Mouse (Mus musculus): ENCODE measurements around the gene Rhoa. TPM values are rescaled to one million over a fixed set of nuclear protein-coding genes. Genes with fewer than 3 reads are reported as not detected.
"Not testable (repeated sequence)": the region's sequence is repeated elsewhere in the genome, so short reads cannot be mapped to it uniquely, and the experiment has no call there.

Gene Rhoa
- total RNA-seq, 2 experiments from 2014 or later: 209 to 216 TPM

- intact Hi-C loops (cut with DNase I): loop anchor here (5.0 kb wide), 2 partner anchors 78 to 183 kb away; no protein-coding TSS in a partner anchor
- DNase-seq (ENCODE audit: extremely low spot score in 1 of 2, low spot score in 2 of 2): peak in 1 of 2 experiments; percentile 86
Measured at GRCm38 (mm10) chr9:108280071-108280828, 25.7 kb upstream of the Rhoa start.

GRCm38 (mm10) chr9:108284410-108284809 lies 21.5 kb upstream of the Rhoa start:
- intact Hi-C loops (cut with DNase I): loop anchor here (5.0 kb wide), 2 partner anchors 82 to 187 kb away; no protein-coding TSS in a partner anchor

GRCm38 (mm10) chr9:108287526-108288238 lies 18.2 kb upstream of the Rhoa start:
- DNase-seq (ENCODE audit: extremely low spot score in 1 of 2, low spot score in 2 of 2); intact Hi-C loops (cut with DNase I): not testable (repeated sequence)

More at GRCm38 (mm10) chr9:108284410-108284809, 21.5 kb upstream of the Rhoa start:
- peak in 1 of 2 experiments; percentile 73 for DNase-seq (ENCODE audit: extremely low spot score in 1 of 2, low spot score in 2 of 2)

- DNase-seq (ENCODE audit: extremely low spot score in 1 of 2, low spot score in 2 of 2): no peak
- intact Hi-C loops (cut with DNase I): no loop called here
Measured at GRCm38 (mm10) chr9:108289347-108289746, 16.6 kb upstream of the Rhoa start.

- intact Hi-C loops (cut with DNase I): no loop called here
- DNase-seq (ENCODE audit: extremely low spot score in 1 of 2, low spot score in 2 of 2): peak; percentile 93 to 97
Measured at GRCm38 (mm10) chr9:108290016-108290750, 15.7 kb upstream of the Rhoa start, which contains the start of gene Nicn1. Gene Nicn1 (plus strand): TSS chr9:108290429.

- no peak for DNase-seq (ENCODE audit: extremely low spot score in 1 of 2, low spot score in 2 of 2)
- intact Hi-C loops (cut with DNase I): no loop called here
Measured at GRCm38 (mm10) chr9:108290773-108291172, 15.2 kb upstream of the Rhoa start.

GRCm38 (mm10) chr9:108296453-108297355 lies 9.2 kb upstream of the Rhoa start, which contains the start of gene Amt:
Gene Amt (plus strand): TSS chr9:108296853.
- intact Hi-C loops (cut with DNase I): no loop called here
- peak in 1 of 2 experiments; percentile 67 for DNase-seq (ENCODE audit: extremely low spot score in 1 of 2, low spot score in 2 of 2)

- intact Hi-C loops (cut with DNase I): no loop called here
- no peak for DNase-seq (ENCODE audit: extremely low spot score in 1 of 2, low spot score in 2 of 2)
Measured at GRCm38 (mm10) chr9:108301853-108302252, 4.1 kb upstream of the Rhoa start.

GRCm38 (mm10) chr9:108304716-108305115 lies 1.2 kb upstream of the Rhoa start:
- no peak for DNase-seq (ENCODE audit: extremely low spot score in 1 of 2, low spot score in 2 of 2)
- intact Hi-C loops (cut with DNase I): no loop called here

GRCm38 (mm10) chr9:108305170-108305569 lies 759 bp upstream of the Rhoa start:
- intact Hi-C loops (cut with DNase I): no loop called here
- no peak for DNase-seq (ENCODE audit: extremely low spot score in 1 of 2, low spot score in 2 of 2)

- DNase-seq (ENCODE audit: extremely low spot score in 1 of 2, low spot score in 2 of 2): peak in 1 of 2 experiments; percentile 93
- intact Hi-C loops (cut with DNase I): no loop called here
Measured at GRCm38 (mm10) chr9:108306571-108306980, 647 bp downstream of the Rhoa start.

GRCm38 (mm10) chr9:108307021-108307807 lies 1.3 kb downstream of the Rhoa start:
- DNase-seq (ENCODE audit: extremely low spot score in 1 of 2, low spot score in 2 of 2): no peak
- intact Hi-C loops (cut with DNase I): no loop called here

GRCm38 (mm10) chr9:108308141-108308540 lies 2.2 kb downstream of the Rhoa start:
- intact Hi-C loops (cut with DNase I): no loop called here
- DNase-seq (ENCODE audit: extremely low spot score in 1 of 2, low spot score in 2 of 2): no peak

- no peak for DNase-seq (ENCODE audit: extremely low spot score in 1 of 2, low spot score in 2 of 2)
- intact Hi-C loops (cut with DNase I): no loop called here
Measured at GRCm38 (mm10) chr9:108317572-108317971, 11.6 kb downstream of the Rhoa start.

GRCm38 (mm10) chr9:108318462-108318861 lies 12.5 kb downstream of the Rhoa start:
- no peak for DNase-seq (ENCODE audit: extremely low spot score in 1 of 2, low spot score in 2 of 2)
- intact Hi-C loops (cut with DNase I): no loop called here

- intact Hi-C loops (cut with DNase I); DNase-seq (ENCODE audit: extremely low spot score in 1 of 2, low spot score in 2 of 2): not testable (repeated sequence)
Measured at GRCm38 (mm10) chr9:108322054-108322453, 16.1 kb downstream of the Rhoa start.

- no peak for DNase-seq (ENCODE audit: extremely low spot score in 1 of 2, low spot score in 2 of 2)
- intact Hi-C loops (cut with DNase I): no loop called here
Measured at GRCm38 (mm10) chr9:108324784-108325183, 18.9 kb downstream of the Rhoa start.
